Mouse (Mus musculus) left cerebral cortex, adult 2 months (tissue): Measurements from ENCODE around the gene Adat3. TPM values are rescaled to one million over a fixed set of nuclear protein-coding genes. Genes with fewer than 3 reads are reported as not detected.

Experiments used
- DNase-seq, 2 experiments: peaks; one replicate each; pipeline ENCODE4 v3.0.0; 2021 to 2022; ENCODE audit warnings: low spot score in 2 of 2, mixed read lengths in 1 of 2; ENCODE audit errors: extremely low spot score in 1 of 2
- H3K27ac ChIP-seq: fragments of 200-600 bp; 2 replicates; pipeline ENCODE4 v1.8.1; 2022
- H3K4me3 ChIP-seq: fragments of 200-600 bp; 2 replicates; pipeline ENCODE4 v1.8.1; 2022
- CTCF ChIP-seq: fragments of 200-600 bp; IDR thresholded peaks from 2 replicates; pipeline ENCODE4 v1.8.1; 2022; ENCODE audit warnings: antibody characterized with exemption, mild to moderate bottlenecking, moderate library complexity
- intact Hi-C: fragments of 180-260 bp; cut with DNase I; formaldehyde crosslinking; loops from one replicate; pipeline ENCODE4 v1.15.1; 2025
- total RNA-seq, 2 experiments: library from RNA; stranded (reverse); gene quantifications; 2 replicates each; pipeline ENCODE4 v1.2.3; 2021

The Adat3 gene
- total RNA-seq, 2 experiments from 2014 or later, result 1.3 to 5.6 TPM

DNA sequence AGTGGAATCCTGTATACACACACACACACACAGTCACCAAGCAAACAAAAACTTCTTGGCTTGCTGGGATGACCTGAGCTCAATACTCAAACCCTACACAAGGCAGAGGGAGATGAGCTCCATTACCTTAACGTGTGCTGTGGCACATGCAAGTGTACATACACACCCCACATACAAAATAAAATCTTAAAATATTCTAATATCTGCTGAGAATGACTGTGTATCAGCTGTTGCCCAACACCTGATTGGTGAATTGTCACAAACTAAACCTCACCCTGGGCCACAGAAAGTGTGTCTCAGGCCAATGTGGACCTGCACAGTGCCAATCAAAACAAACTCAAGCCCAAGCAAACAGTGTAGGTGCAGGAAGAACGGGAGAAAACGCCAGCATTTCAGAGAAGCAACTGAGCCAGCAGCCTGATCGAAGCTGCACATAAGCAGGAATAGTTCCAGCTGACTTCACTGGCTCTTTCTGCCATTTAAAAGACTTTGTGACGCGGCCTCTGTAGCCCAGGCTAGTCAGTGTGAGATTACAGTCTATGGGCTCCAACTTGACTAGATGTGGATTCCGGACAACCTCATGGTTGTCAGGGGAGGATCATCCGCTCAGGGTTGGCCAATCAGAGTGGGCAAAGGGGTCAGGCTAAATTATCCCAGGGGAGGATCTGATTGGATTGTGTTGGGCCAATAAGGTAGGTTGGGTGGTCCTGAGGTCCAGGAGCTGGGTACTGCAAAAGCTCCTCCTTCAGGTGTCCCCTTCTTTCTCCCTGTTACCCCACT is 17.0 kb downstream of the Adat3 start:
- intact Hi-C loops, result no loop called here
- H3K27ac ChIP-seq, result no peak overlapping the region
- no peak overlapping the region for H3K4me3 ChIP-seq
- TF ChIP-seq CTCF, result no peak
- DNase-seq, result no peak

DNA sequence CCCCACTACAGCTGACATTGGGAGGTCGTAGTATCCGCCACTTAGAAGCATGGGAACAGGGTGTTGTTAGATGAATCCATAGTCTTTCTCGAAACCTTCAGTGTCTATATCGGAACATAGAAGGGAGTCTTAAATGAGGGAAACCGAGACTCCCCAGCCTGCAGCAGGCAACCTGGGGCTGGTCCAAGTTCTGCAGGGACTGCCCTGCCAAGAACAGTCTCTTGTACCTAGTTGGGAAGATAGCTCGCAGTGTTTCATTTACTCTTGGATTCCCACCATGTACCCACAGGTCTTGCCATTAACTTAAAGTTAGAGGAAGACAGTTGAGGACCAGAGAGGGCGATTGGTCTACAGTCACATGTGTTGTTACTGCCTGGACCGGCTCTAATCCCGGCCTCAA is 17.7 kb downstream of the Adat3 start:
- Histone ChIP-seq H3K4me3 (no peak overlapping the region), H3K27ac (no peak overlapping the region)
- TF ChIP-seq CTCF, result no peak
- intact Hi-C loops, result no loop called here
- DNase-seq, result peak in 1 of 2 experiments; percentile 9

DNA sequence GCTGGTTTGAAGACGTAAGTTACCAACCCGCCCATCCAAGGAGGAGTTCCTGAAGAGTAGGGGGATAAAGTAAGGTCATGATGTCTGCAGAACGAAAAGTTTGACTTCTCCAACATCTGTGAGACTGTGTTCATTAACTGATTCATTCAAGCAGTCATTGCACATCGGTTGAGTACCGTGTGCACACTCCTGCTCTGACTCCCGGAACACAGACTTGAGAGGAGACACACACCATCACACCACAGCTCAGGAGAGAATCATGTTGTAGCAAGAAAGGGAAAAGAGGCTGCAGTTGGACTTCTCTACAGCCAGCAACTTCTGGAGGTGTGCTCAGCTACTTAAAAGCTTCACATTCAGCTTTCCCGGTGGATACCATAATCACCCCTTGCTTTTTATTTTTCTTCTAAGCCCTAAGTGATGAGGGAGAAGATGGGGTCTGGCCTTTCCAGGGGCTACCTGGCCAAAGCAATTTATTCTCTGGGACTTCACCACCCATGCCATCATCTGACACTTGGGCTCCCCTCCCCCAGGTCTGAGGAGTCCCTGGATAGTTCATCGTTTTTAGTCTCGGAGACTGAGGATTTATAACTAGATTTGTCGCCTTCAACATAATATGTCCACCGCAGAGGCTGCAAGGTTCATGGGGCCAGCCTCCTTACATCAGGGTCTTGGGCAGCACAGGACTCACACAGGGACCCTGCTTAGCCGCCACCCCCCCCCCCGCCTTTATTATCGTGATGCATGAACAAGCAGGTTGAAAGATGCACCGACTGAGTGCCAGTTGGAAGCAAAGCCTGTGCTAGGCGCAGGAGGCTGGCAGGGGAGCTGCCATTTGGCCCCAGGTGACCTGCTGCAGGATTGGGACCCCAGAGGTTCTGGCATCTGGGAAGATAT is 18.4 kb downstream of the Adat3 start:
- TF ChIP-seq CTCF, result no peak
- Histone ChIP-seq H3K27ac (peak overlapping the region; percentile 97), H3K4me3 (peak overlapping the region; percentile 87)
- peak in 1 of 2 experiments; percentile 11 for DNase-seq
- intact Hi-C loops, result no loop called here

DNA sequence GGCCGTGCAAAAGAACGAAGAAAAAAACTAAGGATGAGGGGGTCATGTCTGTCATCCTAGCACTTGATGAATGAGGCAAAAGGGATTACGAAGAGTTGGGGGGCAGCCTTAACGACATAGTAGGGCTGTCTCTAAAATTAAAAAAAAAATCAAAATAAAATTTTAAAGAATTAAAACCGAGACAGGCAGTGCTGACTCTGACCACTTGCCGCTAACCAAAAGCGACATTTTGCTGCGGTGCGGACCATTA is 18.9 kb downstream of the Adat3 start:
- no peak; the same call in 1 of the 2 replicates for TF ChIP-seq CTCF
- Histone ChIP-seq H3K27ac (peak overlapping the region; percentile 97), H3K4me3 (peak overlapping the region; percentile 87)
- intact Hi-C loops, result no loop called here
- DNase-seq, result no peak

DNA sequence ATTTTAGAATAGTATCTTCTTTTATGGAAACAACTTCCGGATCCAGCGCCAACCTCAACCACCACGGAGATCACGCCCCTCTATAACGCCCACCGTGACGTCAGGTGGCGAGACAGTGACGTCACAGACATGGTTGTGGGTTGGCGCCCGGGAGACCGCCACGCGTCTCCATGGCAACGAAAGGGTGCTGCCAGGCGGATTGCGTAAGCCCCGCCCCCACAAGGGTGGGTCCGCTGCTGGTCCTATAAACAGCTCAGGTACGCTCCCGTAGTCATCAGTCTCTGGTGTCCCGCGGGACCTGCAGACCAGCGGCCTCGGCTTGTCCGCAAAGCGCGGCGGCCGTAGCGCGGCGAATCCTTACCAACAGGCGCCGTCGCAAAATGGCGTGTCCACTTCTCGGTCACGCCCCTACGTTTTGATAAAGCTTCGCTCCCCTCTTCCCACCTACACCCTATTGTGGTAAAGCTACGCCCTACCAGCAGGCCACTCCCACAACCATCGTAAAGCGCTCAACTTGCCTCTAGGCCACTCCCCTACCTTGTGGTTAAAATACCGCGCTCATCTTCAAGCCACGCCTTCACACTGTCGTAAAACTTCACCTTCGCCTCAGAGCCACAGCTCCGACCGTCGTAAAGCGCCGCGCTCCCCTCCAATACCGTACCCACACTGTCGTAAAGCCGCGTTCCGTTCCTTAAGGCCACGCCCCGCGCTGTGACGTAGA is 19.4 kb downstream of the Adat3 start:
- TF ChIP-seq CTCF, result no peak
- intact Hi-C loops, result loop anchor here (1.0 to 2.0 kb wide), 5 partner anchors 19 to 81 kb away; partner anchors contain the start of genes Btbd2, Izumo4 and Klf16
- H3K27ac ChIP-seq, result peak overlapping the region; percentile 97
- peak; percentile 99 to 100 for DNase-seq
- H3K4me3 ChIP-seq, result peak overlapping the region; percentile 87

DNA sequence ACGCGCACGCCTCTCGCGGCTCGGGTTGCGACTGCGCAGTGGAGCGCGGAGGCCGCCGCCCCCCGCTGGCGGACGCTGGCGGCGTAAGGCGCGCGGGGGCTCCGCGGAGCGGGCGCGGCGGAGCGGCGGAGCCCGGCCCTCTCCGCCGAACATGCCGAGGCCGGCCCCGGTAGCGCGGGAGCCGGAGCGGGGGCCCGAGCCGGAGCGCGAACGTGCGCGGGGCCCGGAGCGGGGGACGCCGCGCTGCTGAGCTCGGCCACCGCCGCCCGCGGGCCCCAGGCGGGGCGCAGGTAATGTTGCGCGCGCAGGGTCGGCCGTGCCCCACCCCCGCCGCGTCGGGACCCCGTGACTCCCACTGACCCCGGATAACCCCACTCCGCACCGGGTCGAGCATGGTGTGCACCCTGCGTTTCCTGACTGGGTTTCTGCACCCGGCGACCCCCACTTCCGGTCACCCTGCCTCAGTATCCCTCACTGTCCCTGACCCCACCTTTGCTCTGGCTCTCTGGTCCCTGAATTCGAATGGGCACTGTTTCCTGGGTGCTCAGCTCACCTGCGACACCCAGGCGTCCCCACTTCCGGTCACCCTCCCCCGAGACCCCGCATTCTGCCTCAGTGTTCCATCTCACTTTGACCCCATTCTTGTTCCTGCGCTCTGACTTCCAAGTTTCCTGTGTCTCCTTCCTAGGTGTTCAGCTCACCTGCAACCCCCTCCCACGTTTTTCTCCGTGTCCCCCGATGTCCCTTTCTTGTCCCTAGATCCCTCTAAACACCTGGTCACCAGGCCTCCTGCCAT is 20.2 kb downstream of the Adat3 start, which contains the start of gene Csnk1g2:
Csnk1g2 (plus strand) TSS at position 178 of the 796 bp plus-strand sequence.
- Histone ChIP-seq H3K27ac (peak within 1 kb of the TSS; percentile 97), H3K4me3 (peak within 1 kb of the TSS; percentile 87)
- no peak for TF ChIP-seq CTCF
- DNase-seq, result peak; percentile 55 to 61
- intact Hi-C loops, result loop anchor here (1.0 to 2.0 kb wide), 5 partner anchors 20 to 80 kb away; partner anchors contain the start of genes Btbd2, Izumo4 and Klf16

DNA sequence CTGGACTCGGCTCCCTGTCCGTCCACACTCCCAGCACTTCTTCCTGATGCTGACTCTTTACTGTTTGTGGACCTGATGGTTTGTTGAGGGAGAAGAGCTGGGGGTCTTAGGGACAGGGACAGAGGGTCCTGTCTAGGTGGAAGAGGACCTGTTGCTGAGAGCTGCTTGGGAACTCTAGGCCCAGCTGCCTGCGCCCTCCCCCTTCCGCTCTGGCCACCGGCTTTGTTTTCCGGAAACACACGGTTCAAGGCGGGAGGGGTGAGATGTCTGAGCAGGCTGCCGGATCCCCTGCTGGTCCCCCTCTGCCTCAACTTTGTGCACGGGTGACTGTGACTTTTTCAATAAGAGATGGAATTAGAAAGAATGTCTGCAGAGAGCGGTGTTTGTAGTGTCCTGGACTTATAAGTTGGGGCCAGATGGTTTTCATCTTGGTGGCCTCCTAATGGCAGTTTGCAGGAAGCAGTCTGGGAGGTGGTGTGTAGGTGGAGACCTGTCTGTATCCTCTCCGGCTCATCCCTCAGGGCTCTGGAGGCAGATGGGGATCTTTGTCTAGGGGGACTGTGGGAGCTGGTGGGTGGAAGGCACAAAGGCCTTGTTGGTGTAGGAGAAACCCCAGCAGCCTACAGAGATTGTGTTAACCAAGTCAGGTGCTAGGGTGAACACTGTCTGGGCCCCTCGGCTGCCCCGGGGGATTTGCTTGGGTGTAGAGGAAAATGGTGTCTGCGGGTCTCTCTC is 20.9 kb downstream of the Adat3 start:
- no peak for DNase-seq
- peak overlapping the region; percentile 92 for H3K27ac ChIP-seq
- H3K4me3 ChIP-seq, result peak overlapping the region; percentile 87
- TF ChIP-seq CTCF, result no peak; the same call in none of the 2 replicates
- intact Hi-C loops, result loop anchor here (2.0 kb wide), 3 partner anchors 33 to 79 kb away; partner anchors contain the start of genes Btbd2, Izumo4 and Klf16

DNA sequence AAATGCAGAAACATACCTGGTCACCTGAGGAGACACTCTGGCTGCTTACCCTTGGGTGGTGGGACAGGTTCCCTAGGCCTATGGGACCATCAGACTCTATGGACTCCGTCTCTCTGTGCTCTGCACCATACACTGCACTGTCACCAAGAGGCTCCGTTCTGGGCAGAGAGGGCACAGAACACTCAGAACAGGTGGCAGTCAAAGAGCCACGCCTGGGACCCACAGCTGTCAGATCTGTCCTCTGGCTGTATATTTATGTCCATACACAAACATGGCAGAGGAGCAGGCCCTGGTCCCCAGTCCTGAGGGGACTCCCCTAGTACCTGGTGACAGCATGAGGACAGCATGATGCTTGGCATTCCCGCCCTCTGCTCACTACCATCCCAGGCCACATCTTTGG is 23.1 kb downstream of the Adat3 start:
- Histone ChIP-seq H3K4me3 (no peak overlapping the region), H3K27ac (no peak overlapping the region)
- intact Hi-C loops, result no loop called here
- DNase-seq, result no peak
- TF ChIP-seq CTCF, result no peak

DNA sequence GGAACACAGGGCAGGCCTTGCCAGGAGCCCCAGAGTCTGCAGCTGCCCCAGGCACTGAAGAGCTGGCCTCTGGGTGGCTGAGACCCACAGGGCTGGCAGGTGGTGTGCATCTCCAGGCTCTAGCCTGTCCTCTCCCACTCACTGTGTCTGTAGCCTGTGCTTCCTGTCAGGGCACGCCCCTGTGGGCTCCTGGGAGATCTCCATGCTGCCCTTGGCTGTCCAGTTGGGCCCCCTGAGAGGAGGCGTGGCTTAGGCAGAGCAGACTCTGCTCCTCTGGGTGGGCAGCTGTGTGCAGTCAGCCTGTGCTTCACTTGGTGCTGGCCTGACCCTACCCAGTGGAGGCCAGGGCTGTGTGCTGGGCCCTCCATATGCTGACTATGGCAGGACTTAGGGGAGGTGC is 25.0 kb downstream of the Adat3 start:
- TF ChIP-seq CTCF, result no peak
- DNase-seq, result no peak
- intact Hi-C loops, result no loop called here
- no peak overlapping the region for H3K4me3 ChIP-seq
- H3K27ac ChIP-seq, result no peak overlapping the region

DNA sequence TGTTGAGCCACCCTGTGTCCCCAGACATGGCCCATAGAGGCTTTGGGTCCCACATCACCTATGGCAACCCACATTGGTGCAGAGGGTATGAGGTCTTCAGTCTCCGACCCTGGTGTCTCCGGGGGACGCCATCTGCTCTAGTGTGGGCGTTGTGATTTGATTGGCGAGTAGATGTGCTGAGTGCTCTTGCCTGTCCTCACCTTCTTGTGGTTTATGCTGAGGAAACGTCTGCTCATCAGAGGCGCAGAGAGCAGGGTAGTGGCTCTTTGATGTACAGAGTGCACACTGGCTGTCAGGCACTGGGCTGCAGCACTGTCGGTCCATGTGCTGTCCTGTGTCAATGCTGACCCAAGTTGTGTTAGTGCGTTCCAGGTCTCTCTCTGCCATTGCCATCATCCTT is 26.2 kb downstream of the Adat3 start:
- intact Hi-C loops, result no loop called here
- no peak for DNase-seq
- no peak for TF ChIP-seq CTCF
- Histone ChIP-seq H3K27ac (no peak overlapping the region; the same call in 1 of the 2 replicates), H3K4me3 (no peak overlapping the region)

DNA sequence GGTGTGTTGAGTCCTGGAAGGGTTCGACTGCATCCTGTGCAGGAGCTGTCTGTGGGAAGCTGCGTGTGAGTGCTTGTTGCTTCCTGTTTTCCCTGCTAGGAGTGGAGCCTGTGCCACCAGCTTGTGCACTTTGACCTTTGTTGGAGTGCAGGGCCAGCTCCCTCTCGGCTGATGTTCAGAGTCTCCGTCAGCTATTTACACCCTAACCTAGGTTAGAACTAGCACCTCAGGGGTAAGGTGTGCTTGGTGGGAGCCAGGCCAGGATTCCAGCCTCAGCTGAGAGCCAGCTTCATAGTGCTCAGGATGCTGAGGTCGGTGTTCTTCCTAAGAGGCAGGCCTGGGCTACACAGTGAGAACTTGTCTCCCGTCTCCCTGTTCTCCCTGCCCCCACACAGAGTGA is 32.7 kb downstream of the Adat3 start:
- DNase-seq, result no peak
- TF ChIP-seq CTCF, result no peak
- no peak overlapping the region for H3K27ac ChIP-seq
- intact Hi-C loops, result no loop called here
- H3K4me3 ChIP-seq, result no peak overlapping the region
